Mouse (Mus musculus) liver, postnatal 0 days (tissue): Measurements from ENCODE around the gene Elf1. TPM values are rescaled to one million over a fixed set of nuclear protein-coding genes. Genes with fewer than 3 reads are reported as not detected.
A peak's percentile ranks its signal among the peaks of the same experiment; 100 is the strongest.
"Not testable (repeated sequence)": the region's sequence is repeated elsewhere in the genome, so short reads cannot be mapped to it uniquely, and the experiment has no call there.

ENCODE experiments used
- ATAC-seq: fragments of 200-750 bp; cut with Nextera tagmentation; 2 replicates; pipeline ENCODE4 v1.8.0; 2017; ENCODE audit warnings: mild to moderate bottlenecking, moderate library complexity
- DNase-seq: peaks from one replicate; pipeline ENCODE4 v3.0.0-alpha.2; 2016
- H3K27ac ChIP-seq: fragments of 300-500 bp; sonication (generic); 2 replicates; pipeline ENCODE4 v1.5.1; 2014; ENCODE audit warnings: antibody characterized with exemption, moderate library complexity, mild to moderate bottlenecking, low read depth
- H3K27me3 ChIP-seq: fragments of 300-500 bp; sonication (generic); 2 replicates; pipeline ENCODE4 v1.6.1; 2014; ENCODE audit warnings: low read length, control low read depth, mixed read lengths; ENCODE audit not compliant: insufficient read depth
- H3K36me3 ChIP-seq: fragments of 300-500 bp; sonication (generic); replicated peaks from 2 replicates; pipeline ENCODE4 v1.6.1; 2014; ENCODE audit warnings: mild to moderate bottlenecking, control low read depth, low read length, moderate library complexity, mixed read lengths; ENCODE audit not compliant: insufficient read depth
- H3K4me1 ChIP-seq: fragments of 300-500 bp; sonication (generic); 2 replicates; pipeline ENCODE4 v1.6.1; 2014; ENCODE audit warnings: antibody characterized with exemption, mild to moderate bottlenecking, control low read depth; ENCODE audit not compliant: insufficient read depth
- H3K4me2 ChIP-seq: fragments of 300-500 bp; sonication (generic); 2 replicates; pipeline ENCODE4 v1.6.1; 2014; ENCODE audit warnings: low read depth, mild to moderate bottlenecking, low read length, moderate library complexity, mixed read lengths
- H3K4me3 ChIP-seq: fragments of 300-500 bp; sonication (generic); 2 replicates; pipeline ENCODE4 v1.5.1; 2014; ENCODE audit warnings: low read depth, low read length
- H3K9ac ChIP-seq: fragments of 300-500 bp; sonication (generic); replicated peaks from 2 replicates; pipeline ENCODE4 v1.6.1; 2014; ENCODE audit warnings: mild to moderate bottlenecking, moderate library complexity
- H3K9me3 ChIP-seq: fragments of 300-500 bp; sonication (generic); 2 replicates; pipeline ENCODE4 v1.6.1; 2016; ENCODE audit warnings: mild to moderate bottlenecking, control low read depth, low read length, mixed read lengths
- CTCF ChIP-seq: sonication (generic); IDR thresholded peaks from 2 replicates; pipeline ENCODE4 v1.5.1; 2016; ENCODE audit warnings: antibody characterized with exemption, low read depth
- EP300 ChIP-seq: IDR thresholded peaks from 2 replicates; pipeline ENCODE4 v1.6.1; 2016; ENCODE audit warnings: antibody characterized with exemption, low read depth, mild to moderate bottlenecking
- WGBS: fragments of 180-500 bp; shearing (Covaris S2); extraction: QIAGEN DNeasy Blood & Tissue Kit; methylation state at CpG from one replicate; pipeline ENCODE4 v1.1.7; 2014; ENCODE audit not compliant: insufficient replicate concordance; 5-methylcytosine and 5-hydroxymethylcytosine counted together
- polyA plus RNA-seq: library from polyadenylated mRNA; unstranded; fragments of >200 nt; fragmentation: Nextera tagmentation; extraction: Ambion mirVana; gene quantifications from 2 replicates; pipeline ENCODE4 v1.2.1, GENCODE M21; 2015

The Elf1 gene
- polyA plus RNA-seq, 1 experiment from 2014 or later, result 11.0 TPM

DNA sequence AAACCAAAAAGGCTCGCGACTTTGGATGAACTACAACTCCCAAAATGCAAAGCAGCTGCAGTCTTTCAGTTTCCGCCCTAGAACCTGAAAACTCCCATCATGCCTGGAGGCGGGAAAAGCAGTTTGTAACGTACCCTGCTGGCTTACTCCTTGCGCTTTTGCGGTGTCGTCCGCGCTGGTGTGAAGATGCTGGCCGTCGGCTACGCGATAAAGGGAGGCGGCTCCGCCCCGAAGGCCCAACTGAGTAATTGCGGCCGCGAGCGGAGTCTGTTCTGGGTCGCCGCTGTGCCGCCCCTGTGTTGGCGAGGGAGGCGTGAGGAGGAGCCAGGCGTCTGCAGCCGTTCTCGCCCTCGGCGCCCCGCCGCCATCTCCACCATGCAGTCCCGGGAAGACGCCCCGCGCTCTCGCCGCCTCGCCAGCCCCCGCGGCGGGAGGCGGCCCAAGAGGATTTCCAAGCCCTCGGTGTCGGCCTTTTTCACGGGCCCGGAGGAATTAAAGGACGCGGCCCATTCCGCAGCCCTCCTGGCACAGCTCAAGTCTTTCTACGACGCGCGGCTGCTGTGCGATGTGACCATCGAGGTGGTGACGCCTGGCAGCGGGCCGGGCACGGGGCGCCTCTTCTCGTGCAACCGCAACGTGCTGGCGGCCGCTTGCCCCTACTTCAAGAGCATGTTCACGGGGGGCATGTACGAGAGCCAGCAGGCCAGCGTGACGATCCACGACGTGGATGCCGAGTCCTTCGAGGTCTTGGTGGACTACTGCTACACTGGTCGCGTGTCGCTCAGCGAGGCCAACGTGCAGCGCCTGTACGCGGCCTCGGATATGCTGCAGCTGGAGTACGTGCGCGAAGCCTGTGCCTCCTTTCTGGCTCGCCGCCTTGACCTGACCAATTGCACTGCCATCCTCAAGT is 29.1 kb upstream of the Elf1 start, which contains the start of gene Kbtbd6:
TSS of gene Kbtbd6 (plus strand) at position 155 of the 910 bp plus-strand sequence.
- DNase-seq, result peak; percentile 89
- H3K36me3 ChIP-seq, H3K27me3 ChIP-seq, H3K9me3 ChIP-seq, H3K4me1 ChIP-seq: not testable (repeated sequence)
- Histone ChIP-seq H3K4me3 (peak within 1 kb of the TSS; percentile 65), H3K9ac (peak within 1 kb of the TSS; percentile 65), H3K27ac (peak within 1 kb of the TSS; percentile 81), H3K4me2 (peak within 1 kb of the TSS; percentile 84)
- WGBS, result 8% methylated on average over 27 of the region's 89 CpGs
- TF ChIP-seq EP300, result peak; percentile 57
- peak; percentile 22; the same call in 1 of the 2 replicates for TF ChIP-seq CTCF
- ATAC-seq, result peak; percentile 97

DNA sequence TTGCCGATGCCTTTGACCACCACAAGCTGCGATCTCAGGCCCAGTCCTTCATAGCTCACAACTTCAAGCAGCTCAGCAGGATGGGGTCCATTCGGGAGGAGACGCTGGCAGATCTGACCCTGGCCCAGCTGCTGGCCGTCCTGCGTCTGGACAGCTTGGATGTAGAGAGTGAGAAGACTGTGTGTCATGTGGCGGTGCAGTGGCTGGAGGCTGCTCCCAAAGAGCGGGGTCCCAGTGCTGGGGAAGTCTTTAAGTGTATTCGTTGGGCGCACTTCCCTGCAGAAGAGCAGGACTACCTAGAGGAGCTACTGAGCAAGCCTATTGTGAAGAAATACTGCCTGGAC is 28.4 kb upstream of the Elf1 start:
- H3K9ac ChIP-seq, H3K9me3 ChIP-seq, H3K36me3 ChIP-seq, H3K4me1 ChIP-seq, H3K4me3 ChIP-seq, H3K27ac ChIP-seq, DNase-seq, ATAC-seq, H3K27me3 ChIP-seq: not testable (repeated sequence)
- WGBS, result 96% methylated on average over 6 of the region's 10 CpGs
- peak overlapping the region; percentile 45 for H3K4me2 ChIP-seq

DNA sequence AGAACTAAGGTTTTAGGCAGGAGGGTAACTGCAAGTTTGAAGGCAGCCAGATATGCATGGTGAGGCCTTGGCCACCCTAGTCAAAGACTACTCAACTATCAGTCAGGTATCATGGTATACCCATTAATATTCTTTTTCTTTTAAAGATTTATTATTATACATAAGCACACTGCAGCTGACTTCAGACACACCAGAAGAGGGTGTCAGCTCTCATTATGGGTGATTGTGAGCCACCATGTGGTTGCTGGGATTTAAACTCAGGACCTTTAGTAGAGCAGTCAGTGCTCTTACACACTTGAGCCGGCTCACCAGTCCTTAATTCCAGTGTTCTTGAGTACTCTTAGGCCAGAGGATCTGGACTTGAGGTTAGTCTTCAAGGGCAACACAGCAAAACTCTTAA is 20.6 kb upstream of the Elf1 start:
- no peaks in the 10 kb centered on the region for H3K4me1 ChIP-seq
- 88% methylated on average over 1 of the region's 1 CpGs for WGBS

DNA sequence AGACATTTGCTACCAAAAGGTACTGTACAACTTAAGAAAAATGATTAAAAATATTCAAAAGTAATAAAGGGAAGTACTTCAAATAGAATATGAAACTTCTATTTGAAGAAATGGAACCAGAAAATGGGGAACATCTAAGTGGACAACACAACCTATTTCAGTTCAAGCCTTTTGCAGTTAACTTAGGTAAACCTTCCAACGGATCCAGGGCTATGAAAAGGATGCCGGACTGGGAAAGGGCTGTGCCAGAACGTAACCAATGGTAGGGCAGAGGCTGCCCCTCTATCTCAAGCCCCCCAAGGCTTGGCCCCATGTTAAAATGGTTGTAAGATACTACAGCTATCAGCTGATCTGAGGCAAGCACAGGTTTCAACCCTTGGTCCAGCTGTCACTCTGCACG is 20.0 kb upstream of the Elf1 start:
- Histone ChIP-seq H3K4me3 (no peak overlapping the region), H3K36me3 (peaks cover 32% of the 10 kb centered on the region), H3K27ac (no peak overlapping the region), H3K27me3 (no peaks in the 10 kb centered on the region), H3K9ac (no peak overlapping the region), H3K4me2 (no peak overlapping the region), H3K4me1 (no peaks in the 10 kb centered on the region), H3K9me3 (no peaks in the 10 kb centered on the region)
- DNase-seq, result no peak
- WGBS, result 92% methylated on average over 4 of the region's 4 CpGs
- ATAC-seq, result no peak
- TF ChIP-seq EP300 (no peak), CTCF (no peak)

More for the DNA sequence above, 20.6 kb upstream of the Elf1 start:
- no peaks in the 10 kb centered on the region for H3K27me3 ChIP-seq
- no peak overlapping the region for H3K27ac ChIP-seq
- H3K9ac ChIP-seq, result no peak overlapping the region
- H3K4me3 ChIP-seq, result no peak overlapping the region
- peaks cover 27% of the 10 kb centered on the region for H3K36me3 ChIP-seq
- DNase-seq (no peak), ATAC-seq (no peak)
- TF ChIP-seq CTCF (no peak), EP300 (no peak)
- H3K9me3 ChIP-seq, result no peaks in the 10 kb centered on the region
- no peak overlapping the region for H3K4me2 ChIP-seq

DNA sequence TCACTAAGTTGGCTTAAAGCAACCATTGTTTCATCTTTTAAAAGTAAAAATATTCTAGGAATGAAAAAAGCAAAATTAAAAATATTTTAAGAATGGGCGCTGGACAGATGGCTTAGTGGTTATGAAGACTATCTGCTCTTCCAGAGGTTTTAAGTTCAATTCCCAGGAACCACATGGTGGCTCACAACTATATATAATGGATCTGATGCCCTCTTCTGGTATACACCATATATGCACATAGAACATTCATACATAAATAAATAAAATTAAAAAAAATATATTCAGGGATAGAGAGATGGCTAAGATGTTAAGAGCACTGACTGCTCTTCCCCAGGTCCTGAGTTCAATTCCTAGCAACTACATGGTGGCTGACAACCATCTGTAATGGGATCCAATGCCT is 15.4 kb upstream of the Elf1 start:
- no peaks in the 10 kb centered on the region for H3K9me3 ChIP-seq
- H3K4me1 ChIP-seq, result no peaks in the 10 kb centered on the region
- ATAC-seq, result no peak
- H3K27me3 ChIP-seq, result no peaks in the 10 kb centered on the region
- DNase-seq, result no peak
- H3K27ac ChIP-seq, result no peak overlapping the region
- no peak overlapping the region for H3K4me3 ChIP-seq
- no peak for TF ChIP-seq CTCF
- TF ChIP-seq EP300, result no peak
- no peak overlapping the region for H3K4me2 ChIP-seq
- WGBS, result 83% methylated on average over 1 of the region's 1 CpGs
- H3K36me3 ChIP-seq, result peaks cover 72% of the 10 kb centered on the region
- H3K9ac ChIP-seq, result no peak overlapping the region

DNA sequence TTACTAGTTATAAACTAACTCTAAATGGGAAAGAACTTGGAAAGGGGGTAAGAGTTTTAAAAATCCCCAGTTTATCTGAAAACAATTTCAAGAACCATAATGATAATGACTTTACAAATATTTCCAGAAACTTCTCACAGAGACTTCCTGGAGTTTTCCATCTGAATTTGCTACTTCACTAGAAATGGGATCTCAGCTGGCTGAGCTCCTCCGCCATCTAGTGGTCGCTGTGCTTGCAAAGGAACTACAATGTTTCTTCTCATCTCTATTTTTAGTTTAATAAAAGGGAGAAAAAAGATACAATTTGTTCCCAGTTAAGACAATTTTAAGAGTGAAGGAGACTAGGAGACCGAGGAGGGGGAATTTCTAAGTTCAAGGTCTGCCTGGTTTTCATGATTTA is 13.4 kb upstream of the Elf1 start:
- peaks cover 81% of the 10 kb centered on the region for H3K36me3 ChIP-seq
- no peak overlapping the region for H3K27ac ChIP-seq
- H3K27me3 ChIP-seq, result no peaks in the 10 kb centered on the region
- ATAC-seq (no peak), DNase-seq (peak; percentile 63)
- no peak overlapping the region for H3K4me3 ChIP-seq
- TF ChIP-seq EP300 (no peak), CTCF (peak; percentile 76)
- WGBS, result 26% methylated on average over 3 of the region's 3 CpGs
- no peak overlapping the region for H3K9ac ChIP-seq
- no peak overlapping the region for H3K4me2 ChIP-seq
- H3K4me1 ChIP-seq, result no peaks in the 10 kb centered on the region
- no peaks in the 10 kb centered on the region for H3K9me3 ChIP-seq
